Mouse (Mus musculus): ENCODE measurements around the gene Stip1.
A peak's percentile ranks its signal among the peaks of the same experiment; 100 is the strongest.

- TF ChIP-seq POLR2A (IDR thresholded peaks at IDR 0.05; ENCODE audit: borderline replicate concordance, extremely low read depth, insufficient read depth, insufficient read length, poor library complexity, severe bottlenecking): no peak
- peak; percentile 45; the same call in 1 of the 2 replicates for TF ChIP-seq CTCF (IDR thresholded peaks at IDR 0.05; ENCODE audit: borderline replicate concordance, extremely low read depth, insufficient read depth, insufficient read length)
Measured at GRCm38 (mm10) chr19:7068661-7069531, 29.1 kb upstream of the Stip1 start.
